Mouse (Mus musculus): ENCODE results near the gene Trappc1.

DNA sequence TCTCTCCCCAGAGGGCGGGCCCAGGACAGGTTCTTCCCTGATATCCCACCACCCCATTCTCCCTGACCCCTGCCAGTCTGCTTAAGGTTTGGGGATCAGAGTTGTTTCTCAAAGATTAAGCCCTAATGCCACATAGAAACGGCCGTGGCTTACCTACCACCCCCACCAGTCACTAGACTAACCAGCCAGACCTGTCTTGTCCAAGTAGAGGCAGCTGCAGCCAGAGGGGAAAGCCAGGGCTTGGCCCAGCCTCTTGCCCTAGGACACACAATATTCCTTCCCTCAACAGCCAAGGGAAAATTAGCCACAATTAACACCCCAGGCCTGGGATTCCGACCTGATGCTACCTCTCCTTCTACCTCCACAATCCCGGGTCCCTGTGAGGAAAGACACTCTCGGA is 41.9 kb downstream of the Trappc1 start:
- TF ChIP-seq CTCF (IDR thresholded peaks at IDR 0.05; ENCODE audit: borderline replicate concordance, extremely low read depth, insufficient read depth, insufficient read length) (no peak), POLR2A (IDR thresholded peaks at IDR 0.05; ENCODE audit: borderline replicate concordance, extremely low read depth, insufficient read depth, insufficient read length, poor library complexity, severe bottlenecking) (no peak)
